Mouse (Mus musculus): Measurements from ENCODE around the gene Kansl1. TPM values are rescaled to one million over a fixed set of nuclear protein-coding genes. Genes with fewer than 3 reads are reported as not detected.

The Kansl1 gene
- polyA plus RNA-seq, 1 experiment, result 93.0 TPM

DNA sequence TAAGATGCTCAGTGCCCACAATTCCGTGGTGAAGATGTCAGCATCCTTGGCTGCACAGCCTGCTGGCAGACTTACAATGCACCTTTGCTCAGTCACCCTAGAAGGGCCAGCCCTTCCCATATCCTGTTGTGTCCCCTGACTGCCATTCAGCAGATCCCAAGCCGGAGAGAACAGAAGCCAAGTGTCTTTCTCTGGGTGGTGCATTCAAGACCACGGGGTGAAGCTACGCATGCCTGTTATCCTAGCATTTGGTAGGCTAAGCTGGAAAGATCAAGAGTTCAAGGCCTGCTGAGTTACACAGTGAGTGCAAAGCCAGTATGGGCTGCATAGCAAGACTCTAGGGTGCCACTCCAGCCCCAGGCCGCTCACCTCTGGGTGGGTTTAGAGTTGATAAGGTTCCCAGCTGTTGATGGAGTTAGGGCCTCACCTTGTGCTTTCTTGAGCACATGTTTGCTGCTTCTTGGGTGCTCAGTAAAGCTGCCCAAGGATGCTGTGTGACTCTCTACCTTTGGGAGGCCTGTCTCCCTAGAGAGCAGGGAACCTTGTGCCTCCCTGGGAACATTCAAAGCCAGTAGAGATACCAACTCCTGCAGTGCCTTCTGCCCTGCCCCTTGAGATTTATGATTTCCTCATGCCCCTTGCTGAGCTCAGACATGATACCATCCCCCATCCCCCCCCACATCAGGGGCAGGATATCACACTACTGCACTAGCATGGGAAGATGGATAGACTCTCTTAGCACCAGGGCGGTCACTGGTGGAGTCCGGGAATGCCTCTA, 176.0 kb downstream of the Kansl1 start:
- no peaks in the 10 kb centered on the region for H3K4me1 ChIP-seq (ENCODE audit: control insufficient read depth, insufficient read depth, insufficient read length)
- no peaks in the 10 kb centered on the region for H3K36me3 ChIP-seq (ENCODE audit: control insufficient read depth, insufficient read depth, low read length)
- H3K27ac ChIP-seq (ENCODE audit: insufficient read depth, low read length), result no peak overlapping the region
- DNase-seq (ENCODE audit: low read depth in 1 of 2, low spot score in 2 of 2), result no peak
- H3K27me3 ChIP-seq (ENCODE audit: control insufficient read depth, insufficient read depth, low read length), result no peaks in the 10 kb centered on the region
- WGBS, result 83% methylated on average over 7 of the region's 7 CpGs
- no peak overlapping the region for H3K4me3 ChIP-seq (ENCODE audit: extremely low read depth, insufficient read depth, insufficient read length)
- no peak for TF ChIP-seq CTCF (IDR thresholded peaks at IDR 0.05; ENCODE audit: extremely low read depth, insufficient read depth, insufficient read length, insufficient replicate concordance)
- no peak for TF ChIP-seq POLR2A (IDR thresholded peaks at IDR 0.05; ENCODE audit: low read depth, low read length)

DNA sequence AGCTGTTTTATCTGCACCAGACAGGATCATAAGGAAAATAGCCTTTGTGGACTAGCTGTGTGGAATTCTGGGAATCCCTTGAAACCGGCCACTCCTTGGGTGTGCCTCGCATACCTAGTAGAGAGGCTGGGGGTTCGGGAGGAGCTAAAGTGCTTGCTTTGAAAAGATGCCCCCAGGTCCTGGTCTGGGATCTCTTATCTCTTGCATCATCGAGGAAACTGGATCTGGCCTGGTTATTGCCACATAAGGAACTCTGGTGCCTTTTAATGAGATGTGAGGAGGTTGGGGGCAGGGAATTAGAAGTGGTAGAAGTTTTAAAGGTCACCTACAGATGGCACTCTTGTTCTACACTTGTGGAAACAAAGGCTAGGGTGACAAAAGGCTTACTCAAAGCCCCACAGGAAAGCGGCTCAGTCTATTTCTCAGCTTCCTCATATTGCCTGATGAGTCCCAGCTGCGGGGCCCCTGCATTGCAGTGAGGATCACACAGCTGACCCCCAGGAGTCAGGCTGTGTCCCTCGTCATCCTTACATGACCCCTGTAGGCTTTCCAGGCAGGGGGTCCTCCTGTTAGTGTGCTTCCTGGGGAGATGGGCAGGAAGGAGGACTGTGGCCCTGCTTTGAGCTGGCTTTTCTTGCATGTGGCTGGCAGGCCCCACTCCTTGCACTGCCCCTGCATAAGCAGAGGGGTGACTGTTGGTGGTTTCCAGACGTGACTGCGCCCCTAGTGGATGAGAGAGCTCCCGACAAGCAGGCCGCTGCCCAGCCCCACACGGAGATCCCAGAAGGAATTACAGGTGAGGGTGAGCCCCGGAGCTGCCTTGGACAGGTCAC, 179.2 kb downstream of the Kansl1 start:
- H3K36me3 ChIP-seq (ENCODE audit: control insufficient read depth, insufficient read depth, low read length), result no peaks in the 10 kb centered on the region
- H3K4me1 ChIP-seq (ENCODE audit: control insufficient read depth, insufficient read depth, insufficient read length), result no peaks in the 10 kb centered on the region
- no peaks in the 10 kb centered on the region for H3K27me3 ChIP-seq (ENCODE audit: control insufficient read depth, insufficient read depth, low read length)
- WGBS, result 46% methylated on average over 13 of the region's 13 CpGs
- peak; percentile 23 to 26 for DNase-seq (ENCODE audit: low read depth in 1 of 2, low spot score in 2 of 2)
- no peak overlapping the region for H3K4me3 ChIP-seq (ENCODE audit: extremely low read depth, insufficient read depth, insufficient read length)
- TF ChIP-seq CTCF (IDR thresholded peaks at IDR 0.05; ENCODE audit: extremely low read depth, insufficient read depth, insufficient read length, insufficient replicate concordance) (peak; percentile 43; the same call in 1 of the 2 replicates), POLR2A (IDR thresholded peaks at IDR 0.05; ENCODE audit: low read depth, low read length) (no peak)
- H3K27ac ChIP-seq (ENCODE audit: insufficient read depth, low read length), result no peak overlapping the region

DNA sequence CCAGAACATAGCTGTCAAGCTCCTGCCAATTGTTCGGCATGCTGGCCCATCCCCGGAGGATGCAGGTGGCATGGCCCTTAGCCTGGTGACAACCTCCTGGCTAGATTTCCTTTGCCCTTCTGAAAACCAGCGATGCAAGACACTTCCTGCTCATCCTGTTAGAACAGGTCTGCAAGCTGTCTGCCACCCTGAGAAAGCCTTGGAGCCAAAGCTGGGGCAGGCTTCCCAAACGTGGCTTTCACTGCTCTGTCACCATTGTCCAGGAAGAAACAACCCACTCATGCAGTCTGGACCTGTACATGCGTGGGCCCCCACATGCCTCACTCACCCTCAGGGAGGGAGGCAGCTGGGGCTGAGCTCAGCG, 179.8 kb downstream of the Kansl1 start:
- H3K27ac ChIP-seq (ENCODE audit: insufficient read depth, low read length), result no peak overlapping the region
- TF ChIP-seq POLR2A (IDR thresholded peaks at IDR 0.05; ENCODE audit: low read depth, low read length), result no peak
- TF ChIP-seq CTCF (IDR thresholded peaks at IDR 0.05; ENCODE audit: extremely low read depth, insufficient read depth, insufficient read length, insufficient replicate concordance), result no peak
- no peaks in the 10 kb centered on the region for H3K36me3 ChIP-seq (ENCODE audit: control insufficient read depth, insufficient read depth, low read length)
- DNase-seq (ENCODE audit: low read depth in 1 of 2, low spot score in 2 of 2), result no peak
- WGBS, result 44% methylated on average over 6 of the region's 6 CpGs
- no peaks in the 10 kb centered on the region for H3K4me1 ChIP-seq (ENCODE audit: control insufficient read depth, insufficient read depth, insufficient read length)
- H3K4me3 ChIP-seq (ENCODE audit: extremely low read depth, insufficient read depth, insufficient read length), result no peak overlapping the region
- no peaks in the 10 kb centered on the region for H3K27me3 ChIP-seq (ENCODE audit: control insufficient read depth, insufficient read depth, low read length)

DNA sequence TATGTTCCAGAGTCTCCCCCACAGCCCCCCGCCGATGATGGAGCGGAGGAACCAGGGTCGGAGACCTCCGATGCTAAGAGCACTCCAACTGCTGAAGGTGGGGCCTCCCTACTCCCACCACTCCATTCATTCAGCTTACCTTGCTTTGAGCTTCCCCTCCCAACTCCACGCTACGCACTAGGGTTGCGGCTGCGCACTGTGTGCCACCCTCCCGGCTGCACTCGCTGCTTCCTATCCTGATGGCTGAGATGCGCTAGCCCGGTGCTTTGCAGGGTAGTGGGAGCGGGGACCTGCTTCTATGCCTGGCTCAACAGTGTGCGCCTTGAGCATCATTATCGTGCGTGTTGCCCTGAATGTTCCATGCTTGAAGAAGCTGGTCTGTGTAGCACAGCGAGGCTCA, 181.5 kb downstream of the Kansl1 start:
- 95% methylated on average over 18 of the region's 18 CpGs for WGBS
- Histone ChIP-seq H3K4me1 (ENCODE audit: control insufficient read depth, insufficient read depth, insufficient read length) (no peaks in the 10 kb centered on the region), H3K27me3 (ENCODE audit: control insufficient read depth, insufficient read depth, low read length) (no peaks in the 10 kb centered on the region), H3K4me3 (ENCODE audit: extremely low read depth, insufficient read depth, insufficient read length) (no peak overlapping the region), H3K36me3 (ENCODE audit: control insufficient read depth, insufficient read depth, low read length) (no peaks in the 10 kb centered on the region), H3K27ac (ENCODE audit: insufficient read depth, low read length) (no peak overlapping the region)
- TF ChIP-seq POLR2A (IDR thresholded peaks at IDR 0.05; ENCODE audit: low read depth, low read length), result no peak
- no peak for TF ChIP-seq CTCF (IDR thresholded peaks at IDR 0.05; ENCODE audit: extremely low read depth, insufficient read depth, insufficient read length, insufficient replicate concordance)
- no peak for DNase-seq (ENCODE audit: low read depth in 1 of 2, low spot score in 2 of 2)

Other genes with a start within 250 kb of the Kansl1 start
- gene Mapt, start 237.5 kb downstream of the Kansl1 start, polyA plus RNA-seq (2012; rRNA removed), result 0.57 and 0.66 TPM in 2 replicates
- 3.2 and 3.4 TPM in 2 replicates for gene Cdc27, start 81.8 kb upstream of the Kansl1 start, polyA plus RNA-seq (2012; rRNA removed)
- gene Myl4, start 81.8 kb upstream of the Kansl1 start, polyA plus RNA-seq (2012; rRNA removed), result 10.5 and 12.0 TPM in 2 replicates
- 25.6 and 29.1 TPM in 2 replicates for gene Itgb3, start 139.1 kb upstream of the Kansl1 start, polyA plus RNA-seq (2012; rRNA removed)
- gene Gm11639, start 216.8 kb upstream of the Kansl1 start, polyA plus RNA-seq (2012; rRNA removed), result not detected in 2 replicates

Measured in spleen, adult 2 months (tissue).